Mouse (Mus musculus): ENCODE results near the gene Nfya. TPM values are rescaled to one million over a fixed set of nuclear protein-coding genes. Genes with fewer than 3 reads are reported as not detected.

The Nfya gene
- polyA plus RNA-seq, 1 experiment from 2014 or later = 19.2 TPM

GRCm38 (mm10) chr17:48425823-48426612, 16.3 kb upstream of the Nfya start:
- 61% methylated on average over 9 of the region's 9 CpGs for WGBS
- Histone ChIP-seq H3K36me3 (no peaks in the 10 kb centered on the region), H3K9me3 (no peaks in the 10 kb centered on the region), H3K27ac (0 out of 2 replicates have a peak overlapping the region, but pooled peaks have one; percentile 40), H3K4me3 (no peak overlapping the region), H3K27me3 (ENCODE audit: insufficient read depth, poor library complexity, severe bottlenecking) (no peaks in the 10 kb centered on the region), H3K4me1 (replicated peaks) (peaks cover 32% of the 10 kb centered on the region)
- DNase-seq (ENCODE audit: low spot score) = no peak

- Histone ChIP-seq H3K9me3 (no peaks in the 10 kb centered on the region), H3K4me3 (no peak overlapping the region), H3K4me1 (replicated peaks) (peaks cover 21% of the 10 kb centered on the region), H3K27ac (no peak overlapping the region), H3K36me3 (0 out of 2 replicates have a peak, but pooled peaks cover 4% of the 10 kb centered on the region), H3K27me3 (ENCODE audit: insufficient read depth, poor library complexity, severe bottlenecking) (no peaks in the 10 kb centered on the region)
- no peak for DNase-seq (ENCODE audit: low spot score)
- 90% methylated on average over 9 of the region's 9 CpGs for WGBS
These were observed 14.5 kb upstream of the Nfya start for GRCm38 (mm10) chr17:48424237-48424636.

GRCm38 (mm10) chr17:48419571-48419970, 9.9 kb upstream of the Nfya start:
- no peaks in the 10 kb centered on the region for H3K27me3 ChIP-seq (ENCODE audit: insufficient read depth, poor library complexity, severe bottlenecking)
- H3K4me3 ChIP-seq = no peak overlapping the region
- H3K27ac ChIP-seq = no peak overlapping the region
- H3K9me3 ChIP-seq = no peaks in the 10 kb centered on the region
- WGBS = 78% methylated on average over 2 of the region's 2 CpGs
- H3K4me1 ChIP-seq (replicated peaks) = no peaks in the 10 kb centered on the region
- peaks cover 49% of the 10 kb centered on the region for H3K36me3 ChIP-seq
- no peak for DNase-seq (ENCODE audit: low spot score)

GRCm38 (mm10) chr17:48418781-48419180, 9.1 kb upstream of the Nfya start:
- no peak for DNase-seq (ENCODE audit: low spot score)
- Histone ChIP-seq H3K4me3 (no peak overlapping the region), H3K4me1 (replicated peaks) (no peaks in the 10 kb centered on the region), H3K27me3 (ENCODE audit: insufficient read depth, poor library complexity, severe bottlenecking) (no peaks in the 10 kb centered on the region), H3K36me3 (peaks cover 57% of the 10 kb centered on the region), H3K9me3 (no peaks in the 10 kb centered on the region), H3K27ac (no peak overlapping the region)
- WGBS = 92% methylated on average over 1 of the region's 1 CpGs

GRCm38 (mm10) chr17:48418174-48418573, 8.5 kb upstream of the Nfya start:
- no peak overlapping the region for H3K4me3 ChIP-seq
- no peaks in the 10 kb centered on the region for H3K27me3 ChIP-seq (ENCODE audit: insufficient read depth, poor library complexity, severe bottlenecking)
- no peaks in the 10 kb centered on the region for H3K9me3 ChIP-seq
- H3K4me1 ChIP-seq (replicated peaks) = no peaks in the 10 kb centered on the region
- peaks cover 61% of the 10 kb centered on the region for H3K36me3 ChIP-seq
- 84% methylated on average over 7 of the region's 7 CpGs for WGBS
- no peak overlapping the region for H3K27ac ChIP-seq
- no peak for DNase-seq (ENCODE audit: low spot score)

GRCm38 (mm10) chr17:48417521-48417920, 7.8 kb upstream of the Nfya start:
- no peak for DNase-seq (ENCODE audit: low spot score)
- no peak overlapping the region for H3K4me3 ChIP-seq
- H3K4me1 ChIP-seq (replicated peaks) = no peaks in the 10 kb centered on the region
- H3K27me3 ChIP-seq (ENCODE audit: insufficient read depth, poor library complexity, severe bottlenecking) = no peaks in the 10 kb centered on the region
- H3K36me3 ChIP-seq = peaks cover 66% of the 10 kb centered on the region
- 90% methylated on average over 6 of the region's 6 CpGs for WGBS
- H3K27ac ChIP-seq = no peak overlapping the region
- H3K9me3 ChIP-seq = no peaks in the 10 kb centered on the region

- peak; percentile 52 for DNase-seq (ENCODE audit: low spot score)
- no peak overlapping the region for H3K4me3 ChIP-seq
- H3K36me3 ChIP-seq = peaks cover 73% of the 10 kb centered on the region
- peaks cover 6% of the 10 kb centered on the region; the same call in 1 of the 2 replicates for H3K4me1 ChIP-seq (replicated peaks)
- no peak overlapping the region for H3K27ac ChIP-seq
- 91% methylated on average over 14 of the region's 14 CpGs for WGBS
- no peaks in the 10 kb centered on the region for H3K9me3 ChIP-seq
- no peaks in the 10 kb centered on the region for H3K27me3 ChIP-seq (ENCODE audit: insufficient read depth, poor library complexity, severe bottlenecking)
These were observed 6.9 kb upstream of the Nfya start for GRCm38 (mm10) chr17:48416425-48417195.

- H3K27ac ChIP-seq = no peak overlapping the region
- 90% methylated on average over 7 of the region's 7 CpGs for WGBS
- H3K36me3 ChIP-seq = peaks cover 73% of the 10 kb centered on the region
- no peaks in the 10 kb centered on the region for H3K9me3 ChIP-seq
- no peak for DNase-seq (ENCODE audit: low spot score)
- H3K27me3 ChIP-seq (ENCODE audit: insufficient read depth, poor library complexity, severe bottlenecking) = no peaks in the 10 kb centered on the region
- H3K4me1 ChIP-seq (replicated peaks) = peaks cover 12% of the 10 kb centered on the region
- H3K4me3 ChIP-seq = no peak overlapping the region
These were observed 6.3 kb upstream of the Nfya start for GRCm38 (mm10) chr17:48416011-48416410.

GRCm38 (mm10) chr17:48411241-48411640, 1.5 kb upstream of the Nfya start:
- no peaks in the 10 kb centered on the region for H3K27me3 ChIP-seq (ENCODE audit: insufficient read depth, poor library complexity, severe bottlenecking)
- WGBS = 71% methylated on average over 8 of the region's 8 CpGs
- H3K36me3 ChIP-seq = peaks cover 45% of the 10 kb centered on the region
- no peak for DNase-seq (ENCODE audit: low spot score)
- H3K4me3 ChIP-seq = peak overlapping the region; percentile 90
- H3K27ac ChIP-seq = peak overlapping the region; percentile 99
- H3K9me3 ChIP-seq = no peaks in the 10 kb centered on the region
- H3K4me1 ChIP-seq (replicated peaks) = peaks cover 29% of the 10 kb centered on the region

- H3K27ac ChIP-seq = peak overlapping the region; percentile 99
- DNase-seq (ENCODE audit: low spot score) = no peak
These were observed 636 bp upstream of the Nfya start for GRCm38 (mm10) chr17:48410299-48410785.

GRCm38 (mm10) chr17:48408526-48409291, 997 bp downstream of the Nfya start:
- Histone ChIP-seq H3K27ac (peak overlapping the region; percentile 99), H3K36me3 (peaks cover 32% of the 10 kb centered on the region), H3K9me3 (no peaks in the 10 kb centered on the region), H3K27me3 (ENCODE audit: insufficient read depth, poor library complexity, severe bottlenecking) (no peaks in the 10 kb centered on the region), H3K4me1 (replicated peaks) (peaks cover 29% of the 10 kb centered on the region), H3K4me3 (peak overlapping the region; percentile 90)
- peak; percentile 57 for DNase-seq (ENCODE audit: low spot score)
- WGBS = under 1% methylated on average over 47 of the region's 47 CpGs

More at GRCm38 (mm10) chr17:48410299-48410785, 636 bp upstream of the Nfya start:
- Histone ChIP-seq H3K9me3 (no peaks in the 10 kb centered on the region), H3K4me3 (peak overlapping the region; percentile 90), H3K36me3 (peaks cover 42% of the 10 kb centered on the region), H3K27me3 (ENCODE audit: insufficient read depth, poor library complexity, severe bottlenecking) (no peaks in the 10 kb centered on the region), H3K4me1 (replicated peaks) (peaks cover 29% of the 10 kb centered on the region)
- under 1% methylated on average over 13 of the region's 13 CpGs for WGBS

GRCm38 (mm10) chr17:48407910-48408525, 1.7 kb downstream of the Nfya start:
- Histone ChIP-seq H3K27ac (peak overlapping the region; percentile 99), H3K9me3 (no peaks in the 10 kb centered on the region), H3K27me3 (ENCODE audit: insufficient read depth, poor library complexity, severe bottlenecking) (no peaks in the 10 kb centered on the region), H3K36me3 (peaks cover 28% of the 10 kb centered on the region), H3K4me1 (replicated peaks) (peaks cover 29% of the 10 kb centered on the region), H3K4me3 (peak overlapping the region; percentile 90)
- no peak for DNase-seq (ENCODE audit: low spot score)
- 25% methylated on average over 8 of the region's 8 CpGs for WGBS
